Mouse (Mus musculus) neural tube, embryonic 15.5 days (tissue): ENCODE results near the gene Ypel2. TPM values are rescaled to one million over a fixed set of nuclear protein-coding genes. Genes with fewer than 3 reads are reported as not detected.

Source experiments
- ATAC-seq: fragments of 200-750 bp; cut with Nextera tagmentation; 2 replicates; pipeline ENCODE4 v1.8.0; 2017; ENCODE audit warnings: mild to moderate bottlenecking, moderate TSS enrichment, moderate library complexity; ENCODE audit not compliant: low FRiP score
- H3K27ac ChIP-seq: fragments of 300-500 bp; sonication (generic); replicated peaks from 2 replicates; pipeline ENCODE4 v1.5.1; 2015; ENCODE audit warnings: mild to moderate bottlenecking, inconsistent platforms
- H3K27me3 ChIP-seq: fragments of 300-500 bp; sonication (generic); replicated peaks from 2 replicates; pipeline ENCODE4 v1.6.1; 2015; ENCODE audit warnings: inconsistent platforms
- H3K36me3 ChIP-seq: fragments of 300-500 bp; sonication (generic); 2 replicates; pipeline ENCODE4 v1.6.1; 2015; ENCODE audit warnings: inconsistent platforms
- H3K4me1 ChIP-seq: fragments of 300-500 bp; sonication (generic); 2 replicates; pipeline ENCODE4 v1.6.1; 2015; ENCODE audit warnings: inconsistent platforms
- H3K4me2 ChIP-seq: fragments of 300-500 bp; sonication (generic); 2 replicates; pipeline ENCODE4 v1.6.1; 2015; ENCODE audit warnings: inconsistent platforms, mild to moderate bottlenecking, moderate library complexity
- H3K4me3 ChIP-seq: fragments of 300-500 bp; sonication (generic); replicated peaks from 2 replicates; pipeline ENCODE4 v1.5.1; 2015; ENCODE audit warnings: mild to moderate bottlenecking, inconsistent platforms
- H3K9ac ChIP-seq: fragments of 300-500 bp; sonication (generic); replicated peaks from 2 replicates; pipeline ENCODE4 v1.6.1; 2015; ENCODE audit warnings: mild to moderate bottlenecking, inconsistent platforms
- H3K9me3 ChIP-seq: fragments of 300-500 bp; sonication (generic); replicated peaks from 2 replicates; pipeline ENCODE4 v1.6.1; 2016; ENCODE audit warnings: inconsistent platforms
- WGBS: fragments of 180-500 bp; shearing (Covaris S2); methylation state at CpG from one replicate; pipeline ENCODE4 v1.1.7; 2015; ENCODE audit warnings: mixed read lengths; 5-methylcytosine and 5-hydroxymethylcytosine counted together
- polyA plus RNA-seq: library from polyadenylated mRNA; unstranded; fragments of >200 nt; fragmentation: Nextera tagmentation; extraction: Ambion mirVana; gene quantifications from 2 replicates; pipeline ENCODE4 v1.2.1, GENCODE M21; 2015

The Ypel2 gene
- polyA plus RNA-seq, 1 experiment from 2014 or later, result 3.4 TPM

DNA sequence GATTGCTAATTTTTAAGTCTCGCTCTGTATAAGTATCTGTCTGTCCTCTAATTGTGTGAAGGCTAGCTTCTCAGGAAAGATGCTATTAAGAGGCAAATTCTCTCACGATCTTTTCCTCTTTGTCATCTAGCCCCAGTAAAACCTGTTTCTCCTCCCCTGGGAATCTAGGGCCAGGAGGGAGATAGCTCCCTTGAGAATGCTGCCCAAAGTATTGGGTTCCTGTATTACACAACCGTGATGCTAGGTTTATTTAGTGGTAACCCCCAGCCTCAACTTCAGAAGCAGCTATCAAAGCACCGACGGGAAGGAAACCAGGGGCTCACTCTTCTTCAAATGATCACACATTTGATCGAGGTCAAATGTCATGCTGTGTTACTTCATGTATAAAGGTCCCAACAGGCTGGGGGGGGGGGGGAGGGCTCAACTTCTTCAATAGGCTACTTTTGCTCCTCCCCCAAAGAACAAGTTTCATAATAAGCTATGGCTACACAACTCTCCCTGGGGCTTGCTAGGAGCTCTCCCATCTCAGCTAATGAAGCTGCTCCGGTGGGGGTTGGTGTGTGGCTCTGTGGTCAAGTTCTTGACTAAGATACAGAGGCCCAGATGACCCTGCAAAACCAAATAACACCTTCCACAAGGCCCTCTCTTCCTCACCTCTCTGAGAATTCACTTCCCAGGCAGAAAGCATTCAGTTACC lies 22.3 kb downstream of the Ypel2 start:
- 73% methylated on average over 7 of the region's 7 CpGs for WGBS
- Histone ChIP-seq H3K27me3 (no peaks in the 10 kb centered on the region), H3K4me2 (no peak overlapping the region), H3K9ac (no peak overlapping the region), H3K27ac (no peak overlapping the region), H3K36me3 (no peaks in the 10 kb centered on the region), H3K4me1 (peaks cover 37% of the 10 kb centered on the region), H3K4me3 (no peak overlapping the region), H3K9me3 (no peaks in the 10 kb centered on the region)
- no peak for ATAC-seq

DNA sequence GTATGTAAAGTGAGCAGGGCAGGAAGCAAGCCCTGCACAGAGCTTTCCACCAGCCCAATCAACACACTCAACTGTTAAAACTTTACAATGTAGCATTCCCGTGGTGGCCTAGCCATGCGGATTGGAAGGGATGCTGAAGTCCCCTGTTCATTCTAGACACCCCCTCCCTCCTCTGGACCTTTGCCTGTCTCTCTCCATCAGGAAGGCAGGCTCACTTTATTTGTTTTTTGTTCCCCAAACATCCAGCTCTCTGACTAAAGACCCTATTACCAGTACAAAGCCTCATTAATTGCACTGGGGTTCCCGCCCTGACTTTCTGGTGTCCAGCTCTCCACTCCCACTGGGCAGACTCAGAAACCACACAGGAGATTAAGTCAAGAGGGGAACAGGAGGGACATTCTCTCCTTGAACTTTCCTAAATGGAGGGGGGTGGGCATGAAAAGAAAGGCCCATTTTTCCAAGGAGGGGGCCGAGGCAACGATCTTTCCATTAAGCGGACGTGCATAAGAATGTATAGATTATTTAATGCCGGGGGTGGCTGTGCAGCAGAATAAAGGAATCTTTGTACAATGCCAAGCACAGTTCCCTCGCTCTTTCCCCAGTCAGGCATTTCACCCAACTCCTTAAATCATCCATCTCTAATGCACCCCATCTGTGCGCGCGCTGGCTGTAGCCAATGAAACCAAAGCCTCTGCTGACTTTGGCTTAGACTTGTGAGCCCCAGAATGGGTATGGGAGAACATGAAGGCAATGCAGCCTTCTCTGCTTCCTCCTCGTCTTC lies 24.3 kb downstream of the Ypel2 start:
- Histone ChIP-seq H3K4me3 (no peak overlapping the region), H3K36me3 (no peaks in the 10 kb centered on the region), H3K27ac (peak overlapping the region; percentile 15; the same call in 1 of the 2 replicates), H3K4me1 (peaks cover 30% of the 10 kb centered on the region), H3K4me2 (no peak overlapping the region), H3K27me3 (no peaks in the 10 kb centered on the region), H3K9ac (no peak overlapping the region), H3K9me3 (no peaks in the 10 kb centered on the region)
- no peak for ATAC-seq
- 25% methylated on average over 13 of the region's 13 CpGs for WGBS

DNA sequence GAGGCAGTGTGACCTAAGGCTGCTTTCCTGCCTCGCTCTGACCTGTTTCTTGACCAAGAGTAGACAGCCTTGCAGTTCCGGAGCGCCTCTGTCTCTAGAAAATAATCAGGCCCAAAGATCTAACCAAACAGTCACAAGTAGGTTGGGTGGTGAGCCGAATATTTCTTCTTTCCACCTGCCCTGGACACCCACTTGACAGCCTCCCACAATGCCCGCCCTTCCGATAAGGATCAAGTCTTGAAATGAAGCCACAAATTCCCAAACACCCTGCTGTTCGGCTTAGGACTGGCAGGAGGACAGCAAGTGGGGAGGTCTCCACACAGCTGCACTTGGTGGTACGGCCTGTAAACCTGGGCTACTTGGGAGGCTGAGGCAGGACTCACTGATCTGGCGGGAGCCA lies 26.0 kb downstream of the Ypel2 start:
- H3K9me3 ChIP-seq, result no peaks in the 10 kb centered on the region
- H3K27me3 ChIP-seq, result no peaks in the 10 kb centered on the region
- H3K27ac ChIP-seq, result no peak overlapping the region
- no peak overlapping the region for H3K4me2 ChIP-seq
- no peaks in the 10 kb centered on the region for H3K36me3 ChIP-seq
- H3K4me1 ChIP-seq, result peaks cover 19% of the 10 kb centered on the region
- H3K4me3 ChIP-seq, result no peak overlapping the region
- no peak overlapping the region for H3K9ac ChIP-seq
- 95% methylated on average over 9 of the region's 9 CpGs for WGBS
- no peak for ATAC-seq

DNA sequence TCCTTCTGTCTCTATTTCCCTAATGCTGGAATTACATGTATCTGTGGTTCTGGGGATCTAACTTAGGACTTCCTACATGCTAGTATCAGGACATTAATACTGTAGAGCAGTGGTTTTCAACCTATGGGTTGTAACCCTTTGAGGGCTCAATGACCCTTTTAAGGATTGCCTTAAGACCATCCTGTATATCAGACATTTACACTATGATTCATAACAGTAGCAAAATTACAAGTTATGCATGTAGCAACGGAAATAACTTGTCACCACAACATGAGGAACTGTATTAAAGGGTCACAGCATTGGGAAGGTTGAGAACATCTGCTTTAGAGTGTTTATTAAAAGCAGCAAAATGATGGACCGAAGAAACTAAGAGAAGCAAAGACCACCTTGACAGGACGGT lies 26.8 kb downstream of the Ypel2 start:
- no peak overlapping the region for H3K4me2 ChIP-seq
- H3K27me3 ChIP-seq, result no peaks in the 10 kb centered on the region
- 92% methylated on average over 3 of the region's 3 CpGs for WGBS
- no peak overlapping the region for H3K27ac ChIP-seq
- H3K36me3 ChIP-seq, result no peaks in the 10 kb centered on the region
- H3K9me3 ChIP-seq, result no peaks in the 10 kb centered on the region
- ATAC-seq, result no peak
- H3K9ac ChIP-seq, result no peak overlapping the region
- H3K4me1 ChIP-seq, result peaks cover 26% of the 10 kb centered on the region
- H3K4me3 ChIP-seq, result no peak overlapping the region

GRCm38 (mm10) chr11:86965079-86965478 lies 28.4 kb downstream of the Ypel2 start:
- ATAC-seq, result no peak
- Histone ChIP-seq H3K36me3 (no peaks in the 10 kb centered on the region), H3K9me3 (no peaks in the 10 kb centered on the region), H3K9ac (no peak overlapping the region), H3K27ac (no peak overlapping the region), H3K27me3 (no peaks in the 10 kb centered on the region), H3K4me3 (no peak overlapping the region), H3K4me2 (no peak overlapping the region), H3K4me1 (peaks cover 37% of the 10 kb centered on the region)
- WGBS, result 96% methylated on average over 5 of the region's 5 CpGs

- no peak for ATAC-seq
- peaks cover 36% of the 10 kb centered on the region for H3K4me1 ChIP-seq
- no peaks in the 10 kb centered on the region for H3K9me3 ChIP-seq
- no peak overlapping the region for H3K9ac ChIP-seq
- H3K4me2 ChIP-seq, result no peak overlapping the region
- H3K27ac ChIP-seq, result no peak overlapping the region
- H3K27me3 ChIP-seq, result no peaks in the 10 kb centered on the region
- WGBS, result 93% methylated on average over 10 of the region's 10 CpGs
- no peaks in the 10 kb centered on the region for H3K36me3 ChIP-seq
- H3K4me3 ChIP-seq, result no peak overlapping the region
Observed at GRCm38 (mm10) chr11:86963698-86964097, 29.8 kb downstream of the Ypel2 start.

GRCm38 (mm10) chr11:86963027-86963426 lies 30.5 kb downstream of the Ypel2 start:
- no peak overlapping the region for H3K4me2 ChIP-seq
- no peaks in the 10 kb centered on the region for H3K36me3 ChIP-seq
- H3K4me3 ChIP-seq, result no peak overlapping the region
- 82% methylated on average over 1 of the region's 1 CpGs for WGBS
- no peaks in the 10 kb centered on the region for H3K9me3 ChIP-seq
- H3K27ac ChIP-seq, result no peak overlapping the region
- no peak for ATAC-seq
- no peak overlapping the region for H3K9ac ChIP-seq
- H3K4me1 ChIP-seq, result peaks cover 39% of the 10 kb centered on the region
- no peaks in the 10 kb centered on the region for H3K27me3 ChIP-seq

GRCm38 (mm10) chr11:86962362-86962761 lies 31.1 kb downstream of the Ypel2 start:
- Histone ChIP-seq H3K36me3 (no peaks in the 10 kb centered on the region), H3K4me1 (peaks cover 41% of the 10 kb centered on the region), H3K27me3 (no peaks in the 10 kb centered on the region), H3K9ac (no peak overlapping the region), H3K9me3 (no peaks in the 10 kb centered on the region), H3K27ac (no peak overlapping the region), H3K4me2 (no peak overlapping the region), H3K4me3 (no peak overlapping the region)
- WGBS, result 62% methylated on average over 2 of the region's 2 CpGs
- no peak for ATAC-seq

GRCm38 (mm10) chr11:86961510-86962303 lies 31.8 kb downstream of the Ypel2 start:
- Histone ChIP-seq H3K4me3 (no peak overlapping the region), H3K4me2 (no peak overlapping the region), H3K9me3 (no peaks in the 10 kb centered on the region), H3K27ac (no peak overlapping the region), H3K27me3 (no peaks in the 10 kb centered on the region), H3K9ac (no peak overlapping the region), H3K36me3 (no peaks in the 10 kb centered on the region), H3K4me1 (peaks cover 41% of the 10 kb centered on the region)
- no peak for ATAC-seq
- 76% methylated on average over 11 of the region's 11 CpGs for WGBS

GRCm38 (mm10) chr11:86960331-86960730 lies 33.2 kb downstream of the Ypel2 start:
- peaks cover 43% of the 10 kb centered on the region for H3K4me1 ChIP-seq

GRCm38 (mm10) chr11:86958721-86959675 lies 34.5 kb downstream of the Ypel2 start:
- 62% methylated on average over 12 of the region's 12 CpGs for WGBS
- no peak for ATAC-seq
- H3K9me3 ChIP-seq, result no peaks in the 10 kb centered on the region

More at GRCm38 (mm10) chr11:86960331-86960730, 33.2 kb downstream of the Ypel2 start:
- Histone ChIP-seq H3K4me2 (no peak overlapping the region), H3K9me3 (no peaks in the 10 kb centered on the region), H3K36me3 (no peaks in the 10 kb centered on the region), H3K27me3 (no peaks in the 10 kb centered on the region), H3K4me3 (no peak overlapping the region), H3K9ac (no peak overlapping the region), H3K27ac (no peak overlapping the region)
- ATAC-seq, result no peak
- 30% methylated on average over 2 of the region's 2 CpGs for WGBS

More at GRCm38 (mm10) chr11:86958721-86959675, 34.5 kb downstream of the Ypel2 start:
- Histone ChIP-seq H3K4me2 (no peak overlapping the region), H3K36me3 (no peaks in the 10 kb centered on the region), H3K27ac (peak overlapping the region; percentile 61; the same call in 1 of the 2 replicates), H3K27me3 (no peaks in the 10 kb centered on the region), H3K4me3 (no peak overlapping the region), H3K9ac (no peak overlapping the region), H3K4me1 (peaks cover 49% of the 10 kb centered on the region)
